Mouse (Mus musculus) right cerebral cortex, postnatal 10 days (tissue): ENCODE data around the gene Slc38a2.

Experiments
- DNase-seq, 2 experiments: peaks; one replicate each; pipeline ENCODE4 v3.0.0; 2021; ENCODE audit warnings: low spot score in 2 of 2

The Slc38a2 gene

DNA sequence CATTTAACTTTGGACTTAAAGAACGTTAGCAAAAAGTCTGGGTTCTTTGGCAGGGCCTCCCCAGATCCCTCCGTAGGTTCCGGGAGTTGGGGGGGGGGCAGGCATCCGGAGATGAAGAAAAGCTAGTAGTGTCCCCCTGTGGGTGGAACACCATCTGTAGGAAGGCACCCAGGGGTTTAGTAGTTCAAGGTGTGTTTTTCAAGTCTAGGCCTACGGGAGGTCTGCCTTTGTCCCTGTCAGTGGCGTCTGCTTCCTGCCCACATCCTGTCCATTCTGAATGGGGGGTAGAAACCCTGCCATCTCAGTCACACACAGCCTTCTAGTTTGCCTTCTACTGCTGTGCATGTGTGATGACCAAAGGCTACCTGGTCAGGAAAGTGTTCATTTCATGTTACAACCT lies 20.6 kb upstream of the Slc38a2 start:
- DNase-seq = no peak

DNA sequence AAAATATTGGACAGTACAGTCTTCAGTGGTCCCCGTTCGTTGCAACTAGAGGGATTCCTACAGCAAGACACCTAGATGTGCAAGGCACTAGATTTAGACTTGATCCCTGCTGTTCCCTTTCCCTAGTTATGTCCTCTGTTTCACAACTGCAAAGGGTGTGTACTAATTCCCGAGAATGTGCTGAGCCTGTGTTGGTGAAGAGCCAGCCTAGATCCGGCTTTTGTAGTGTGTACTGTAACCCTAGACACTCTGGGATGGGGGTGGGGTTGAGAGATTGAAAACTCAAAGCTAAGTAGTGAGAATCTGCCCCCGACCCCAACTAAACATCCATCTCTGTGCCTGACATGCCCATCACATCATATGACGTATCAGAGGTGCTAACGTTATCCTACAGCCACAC lies 18.9 kb upstream of the Slc38a2 start:
- DNase-seq = no peak

DNA sequence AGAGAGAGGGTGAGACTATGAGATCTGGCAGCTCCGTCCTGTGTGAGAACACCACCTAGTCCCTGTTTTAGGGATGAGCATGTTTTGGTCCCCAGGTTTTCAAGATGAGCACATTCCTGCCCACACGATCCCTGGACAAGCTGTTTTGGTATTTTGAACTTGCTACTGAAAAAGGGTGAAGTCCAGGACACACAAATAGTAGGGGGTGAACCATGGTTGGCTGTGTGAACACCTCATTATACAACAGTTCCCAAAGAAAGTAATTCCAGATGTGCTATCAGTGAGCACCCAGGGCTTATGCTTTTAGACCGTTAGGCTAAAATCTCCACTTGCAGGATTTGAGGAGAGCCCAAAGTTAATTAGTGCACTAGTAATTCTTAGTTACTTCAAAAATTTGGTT lies 17.7 kb upstream of the Slc38a2 start:
- DNase-seq = no peak

DNA sequence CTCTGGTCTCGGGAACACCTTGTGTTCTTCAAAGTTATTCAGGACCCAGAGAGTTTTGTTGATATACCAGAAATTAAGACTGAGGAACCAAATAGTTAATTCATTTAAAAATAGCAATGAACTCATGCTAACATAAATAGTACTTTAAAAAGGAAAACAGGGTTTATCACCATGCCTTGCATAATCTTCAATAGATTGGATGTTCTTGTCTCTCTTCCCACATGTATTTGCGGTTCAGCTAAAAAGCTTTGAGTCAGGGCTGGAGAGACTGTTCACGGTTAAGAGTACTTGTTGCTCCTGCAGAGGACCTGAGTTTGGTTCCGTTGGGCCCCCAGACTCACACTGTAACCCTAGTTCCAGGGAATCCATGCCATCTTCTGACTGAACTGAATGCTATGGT lies 16.8 kb upstream of the Slc38a2 start:
- no peak for DNase-seq

DNA sequence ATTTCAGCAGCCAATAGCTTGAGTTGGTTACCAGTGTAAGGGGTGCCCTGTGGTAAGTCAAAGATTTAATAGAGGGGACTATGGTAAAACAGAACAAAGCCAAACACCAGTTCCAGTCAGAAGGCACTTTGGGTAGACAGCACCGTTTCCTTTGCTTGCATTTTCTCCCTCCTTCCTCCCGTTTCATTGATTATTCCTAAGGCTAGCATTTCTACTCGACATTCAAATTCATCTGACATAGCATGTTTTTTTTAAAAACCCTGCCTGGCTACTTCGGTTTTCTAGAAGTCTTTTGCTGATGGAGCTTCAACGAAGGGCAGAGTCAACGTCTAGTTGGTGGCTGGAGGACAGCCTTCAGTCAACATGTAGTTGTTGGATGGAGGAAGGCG lies 16.2 kb upstream of the Slc38a2 start:
- DNase-seq = no peak

DNA sequence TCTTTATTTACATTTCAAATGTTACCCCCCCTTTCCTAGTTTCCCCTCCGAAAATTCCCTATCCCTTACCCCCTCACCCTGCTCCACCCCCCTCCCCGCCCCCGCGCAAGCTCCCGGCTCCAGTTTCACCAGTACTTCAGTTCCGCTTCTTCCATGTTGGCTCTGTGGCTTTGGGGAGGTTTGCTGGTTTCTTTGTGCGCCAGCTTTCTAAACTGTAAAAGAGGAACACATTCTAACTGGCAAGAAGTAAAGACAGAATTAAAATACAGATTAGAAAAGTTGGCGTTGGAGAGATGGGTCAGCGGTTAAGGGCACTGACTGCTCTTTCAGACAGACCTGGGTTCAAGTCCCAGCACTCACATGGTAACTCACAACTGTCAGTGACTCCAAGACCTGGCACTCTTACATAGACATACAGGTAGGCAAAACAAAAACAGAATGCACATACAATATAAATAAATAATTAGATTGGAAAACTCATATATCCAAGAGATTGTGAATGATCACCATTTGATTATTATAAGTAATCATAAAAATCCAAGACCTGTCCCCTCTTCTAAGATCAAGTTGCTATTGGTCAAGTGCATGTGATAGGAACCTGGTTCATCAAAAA lies 15.7 kb upstream of the Slc38a2 start:
- DNase-seq = no peak

DNA sequence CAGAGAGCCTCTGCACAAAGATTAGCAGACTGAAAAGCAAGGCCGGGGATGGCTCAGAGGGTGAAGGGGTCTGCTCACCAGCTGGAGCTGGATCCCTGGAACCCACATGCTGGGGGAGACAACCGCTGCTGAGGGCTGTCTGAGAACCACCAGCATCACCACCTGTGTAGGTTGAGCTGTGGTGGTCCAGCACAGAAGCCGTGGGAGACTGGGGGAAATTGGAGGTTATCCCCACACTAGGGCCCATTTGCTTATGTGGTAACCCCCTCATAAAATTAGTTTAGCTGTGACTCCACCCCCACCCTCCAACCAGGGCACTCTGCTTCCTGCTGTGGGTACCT lies 15.1 kb upstream of the Slc38a2 start:
- DNase-seq = no peak

DNA sequence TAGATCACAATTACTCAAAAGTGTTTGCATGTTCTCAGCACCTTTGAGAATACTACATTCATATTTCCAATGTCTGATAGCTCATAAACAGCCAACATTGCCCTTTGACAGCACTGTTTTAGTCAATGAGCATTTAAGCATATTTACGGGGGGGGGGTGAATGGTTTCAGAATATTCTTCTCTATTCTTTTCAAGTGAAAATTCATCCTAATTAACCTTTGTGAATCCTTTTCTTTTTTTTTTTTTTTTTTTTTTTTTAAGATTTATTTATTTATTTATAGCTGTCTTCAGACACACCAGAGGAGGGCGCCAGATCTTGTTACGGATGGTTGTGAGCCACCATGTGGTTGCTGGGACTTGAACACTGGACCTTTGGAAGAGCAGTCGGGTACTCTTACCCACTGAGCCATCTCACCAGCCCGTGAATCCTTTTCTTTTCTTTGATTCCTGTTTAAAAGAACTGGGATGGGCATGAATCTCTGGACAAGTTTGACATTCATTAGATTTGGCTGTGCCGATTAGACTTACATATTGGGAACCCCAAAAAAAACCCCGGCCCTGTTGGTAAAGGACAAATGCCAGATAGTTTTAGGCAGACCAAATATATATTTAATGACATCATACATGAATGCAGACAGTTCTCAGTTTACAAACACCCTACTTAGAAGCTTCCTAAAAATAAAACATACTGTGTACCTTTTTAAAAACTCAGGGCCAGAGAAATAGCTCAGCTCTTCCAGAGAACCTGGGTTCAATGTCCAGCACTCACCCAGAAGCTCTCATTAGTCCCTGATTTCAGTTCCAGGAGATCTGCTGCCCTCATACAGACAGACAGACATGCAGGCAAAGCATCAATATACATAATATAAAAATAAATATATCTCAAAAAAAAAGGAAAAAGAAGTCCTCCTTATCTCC lies 14.5 kb upstream of the Slc38a2 start:
- no peak for DNase-seq

DNA sequence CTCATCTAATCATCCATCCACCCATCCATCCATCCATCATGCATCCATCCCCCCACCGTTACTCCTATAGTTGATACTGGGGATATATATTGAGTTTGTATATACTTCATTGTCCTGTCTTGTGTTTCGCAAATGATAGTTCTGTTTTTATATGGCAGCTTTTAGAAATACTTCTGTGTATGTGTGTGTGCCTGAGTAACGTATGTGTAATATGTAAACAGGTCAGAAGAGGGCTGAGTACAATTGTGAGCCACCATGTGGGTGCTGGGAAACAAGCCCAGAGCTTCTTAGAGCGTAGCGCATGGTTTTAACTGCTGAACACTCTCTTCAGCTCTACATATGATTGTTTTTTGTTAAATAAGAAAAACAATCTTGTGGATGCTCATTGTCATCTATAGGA lies 12.8 kb upstream of the Slc38a2 start:
- DNase-seq = no peak

DNA sequence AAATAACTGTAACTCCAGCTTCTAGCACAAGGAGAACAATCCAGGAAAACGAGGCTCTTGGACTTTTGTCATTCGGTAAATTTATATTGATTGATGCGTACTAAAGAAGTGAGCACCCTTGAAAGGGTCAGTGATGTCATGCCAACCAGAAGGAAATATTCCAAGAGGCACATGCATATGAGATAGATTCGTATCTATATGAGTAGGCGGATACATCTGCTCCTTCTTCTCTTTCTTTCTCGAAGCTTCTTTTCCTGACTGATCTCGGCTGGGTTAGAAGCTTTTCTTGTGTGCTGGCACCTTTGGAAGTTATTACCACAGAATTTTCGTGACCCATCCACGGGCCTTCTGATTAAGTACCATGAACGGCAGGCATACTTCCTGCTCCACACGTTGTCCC lies 12.1 kb upstream of the Slc38a2 start:
- DNase-seq = no peak

DNA sequence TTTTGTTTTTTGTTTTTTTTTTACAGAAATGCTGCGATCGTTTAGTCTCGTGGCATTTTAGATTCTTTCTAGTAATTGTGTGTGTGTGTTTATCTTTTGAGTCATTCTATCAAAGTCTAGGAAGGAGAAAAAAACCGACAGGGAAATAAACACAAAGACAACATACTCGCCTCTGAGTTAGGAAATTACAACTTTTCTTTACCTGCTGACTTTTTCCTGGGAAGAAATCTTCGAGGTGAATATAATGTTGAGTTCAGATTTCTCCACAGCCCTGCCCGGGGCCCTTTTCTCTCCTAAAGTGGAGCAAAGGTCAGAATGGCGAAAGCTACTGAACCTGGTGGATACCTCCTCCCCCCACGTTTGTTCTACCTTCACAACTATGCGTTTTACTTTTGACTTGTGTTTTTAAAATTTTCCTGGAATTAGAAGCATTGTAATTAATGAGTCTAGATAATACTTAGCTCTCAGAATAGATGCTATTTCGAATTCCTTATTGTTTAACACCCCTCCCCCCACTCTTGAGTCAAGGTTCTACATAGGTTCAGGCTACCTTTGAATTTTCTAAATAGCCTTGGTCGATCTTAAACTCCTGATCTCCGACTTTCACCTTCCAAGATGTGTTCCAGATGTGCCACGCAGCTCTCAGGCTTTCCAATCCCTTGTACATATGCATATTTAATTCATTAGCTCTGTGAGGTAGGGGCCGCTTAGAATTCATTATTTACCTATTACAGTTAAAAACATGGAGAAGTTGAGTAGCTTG lies 11.0 kb upstream of the Slc38a2 start:
- no peak for DNase-seq

DNA sequence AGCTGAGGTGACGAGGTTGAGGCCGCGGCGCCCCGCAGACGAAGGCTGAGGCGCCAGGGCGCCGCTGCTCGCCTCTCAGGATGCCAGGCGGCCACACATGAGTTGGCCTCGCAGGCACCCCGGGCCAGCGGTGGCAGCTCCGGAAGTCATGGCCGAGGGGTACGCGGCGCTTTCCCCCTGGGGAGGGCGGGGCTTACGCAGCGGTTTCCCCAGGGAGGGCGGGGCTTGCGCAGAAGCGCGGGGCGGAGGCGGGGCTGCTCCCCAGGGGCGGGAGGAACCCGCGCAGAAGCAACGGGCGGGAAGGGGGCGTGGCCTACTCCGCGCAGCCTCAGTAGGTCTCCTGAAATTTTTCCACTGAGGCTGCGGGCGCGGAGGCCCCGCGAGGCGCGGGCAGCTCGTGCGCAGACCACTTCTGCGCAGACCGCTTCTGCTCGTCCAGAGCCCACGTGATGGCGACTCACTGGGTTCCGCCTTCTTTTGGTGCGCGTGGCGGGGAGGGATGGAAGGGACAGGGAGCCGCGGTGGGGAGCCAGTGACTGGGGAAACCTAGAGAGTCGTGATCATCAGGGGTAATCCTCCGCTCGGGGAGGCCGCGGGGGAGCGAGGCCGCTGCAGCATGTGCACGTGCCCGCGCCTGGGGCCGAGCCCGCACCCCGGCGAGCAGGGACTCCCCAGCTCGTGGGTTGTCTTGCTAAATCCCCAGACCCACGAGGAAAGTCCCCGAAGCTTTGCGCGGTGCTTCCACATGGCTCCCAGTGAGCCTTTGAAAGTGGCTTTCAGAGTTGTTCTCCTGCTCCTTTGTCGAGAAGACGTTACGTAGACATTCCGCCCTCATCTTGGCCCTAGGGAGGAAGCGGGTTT lies 10.2 kb upstream of the Slc38a2 start:
- peak; percentile 98 to 99 for DNase-seq

DNA sequence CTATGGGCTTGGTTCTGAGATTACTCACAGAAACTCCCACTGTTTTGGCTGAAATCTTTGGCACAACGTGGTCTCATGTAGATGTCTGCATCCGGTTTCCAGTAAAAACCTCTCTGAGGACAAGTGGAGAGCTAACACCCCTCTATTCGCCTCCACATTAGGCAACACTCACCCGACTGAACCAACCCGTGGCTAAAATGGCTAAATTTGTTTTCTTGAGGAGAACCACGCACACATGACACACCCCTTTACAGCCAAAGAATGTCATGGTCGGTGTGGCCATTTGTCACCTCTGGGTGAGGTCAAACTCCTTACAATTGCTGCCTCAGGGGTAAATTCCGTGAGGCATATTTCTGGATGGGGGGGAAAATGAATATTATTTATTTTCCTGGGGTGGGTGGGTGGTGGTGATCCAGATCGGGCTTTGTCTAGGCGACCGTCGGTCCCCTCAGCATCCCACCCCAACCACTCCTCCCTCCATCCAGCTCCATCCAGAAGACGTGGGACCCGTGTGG lies 9.5 kb upstream of the Slc38a2 start:
- no peak for DNase-seq

DNA sequence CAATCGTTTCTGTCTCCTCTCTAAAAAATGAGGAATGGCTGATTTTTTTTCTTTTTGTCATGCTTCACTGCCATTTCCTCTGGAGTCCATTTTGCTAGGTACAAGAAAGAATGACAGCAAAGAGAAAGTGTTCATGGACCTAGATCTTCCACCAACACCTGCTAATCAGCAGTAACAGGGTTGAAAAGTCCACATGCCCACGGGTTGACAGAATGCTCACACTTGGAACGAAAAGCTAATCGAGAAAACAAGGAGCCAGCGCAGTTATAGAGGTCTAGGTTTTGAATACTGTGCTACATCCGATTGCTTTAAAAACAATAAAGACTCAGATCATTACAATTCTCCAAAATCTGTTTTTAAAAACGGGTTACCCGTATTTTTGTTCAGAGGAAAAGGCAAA lies 8.9 kb upstream of the Slc38a2 start:
- DNase-seq = no peak

DNA sequence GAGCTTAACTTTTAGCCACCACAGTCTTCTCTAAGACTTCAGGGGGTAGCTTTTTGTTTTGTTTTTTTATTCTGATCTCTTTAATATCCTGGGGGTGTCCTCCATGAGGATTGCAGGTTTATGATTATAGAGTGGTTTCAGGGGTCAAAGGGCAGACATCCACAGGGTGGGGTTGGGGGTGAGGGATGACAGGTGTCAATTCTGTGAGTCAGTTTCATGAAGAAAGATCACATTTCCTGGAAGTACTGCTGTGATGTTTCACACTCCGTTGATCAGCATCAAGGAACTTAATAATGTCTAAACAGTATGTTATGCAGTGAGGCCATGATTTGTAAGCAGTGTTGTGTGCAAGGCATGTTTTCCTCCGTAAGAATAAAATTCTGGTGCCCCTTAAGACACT lies 8.4 kb upstream of the Slc38a2 start:
- no peak for DNase-seq

DNA sequence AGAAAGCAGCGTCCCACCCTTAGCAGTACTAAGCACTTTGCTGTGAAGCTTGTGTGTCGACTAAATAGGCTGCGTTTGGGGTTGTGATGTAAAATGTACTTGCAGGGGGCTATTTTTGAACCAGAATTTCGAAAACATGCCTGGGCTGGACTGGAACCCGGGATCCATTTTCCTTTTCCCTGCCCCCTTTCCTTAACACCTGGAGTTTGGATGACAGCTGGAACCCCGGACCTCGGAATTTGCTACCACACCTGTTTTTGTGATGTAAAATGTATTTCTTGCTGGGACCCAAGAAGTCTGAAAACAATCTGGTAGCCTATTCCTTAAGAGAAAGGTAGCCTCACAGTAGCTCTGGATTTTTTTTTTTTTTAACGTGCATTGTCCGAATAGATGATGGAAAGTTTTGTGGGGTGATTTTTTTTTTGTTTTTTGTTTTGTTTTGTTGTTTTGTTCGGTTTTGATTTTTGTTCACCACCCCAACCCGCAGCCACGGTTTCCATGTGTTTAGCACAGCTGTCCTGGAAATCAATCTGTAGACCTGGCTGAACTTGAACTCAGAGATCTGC lies 3.0 kb upstream of the Slc38a2 start:
- no peak for DNase-seq

DNA sequence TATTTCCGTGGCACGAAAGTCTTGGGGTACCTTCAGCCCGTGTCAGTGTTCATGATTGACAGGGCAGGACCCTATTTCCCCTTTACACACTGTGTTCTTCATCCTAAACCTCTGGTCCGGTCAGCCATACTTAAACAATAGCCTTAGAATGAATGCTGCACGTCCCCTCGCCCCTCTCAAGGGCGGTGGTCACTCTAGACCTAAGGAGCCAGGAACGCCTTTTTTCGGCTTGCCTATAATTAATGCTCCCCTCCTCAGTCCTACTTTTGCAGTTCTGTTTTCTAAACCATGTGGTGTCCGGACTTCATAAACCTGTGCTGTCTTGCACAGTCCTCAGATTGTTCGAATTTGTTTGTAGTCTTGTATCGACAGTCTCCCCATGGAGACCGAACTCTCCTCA lies 1.2 kb upstream of the Slc38a2 start:
- DNase-seq = peak in 1 of 2 experiments; percentile 18

DNA sequence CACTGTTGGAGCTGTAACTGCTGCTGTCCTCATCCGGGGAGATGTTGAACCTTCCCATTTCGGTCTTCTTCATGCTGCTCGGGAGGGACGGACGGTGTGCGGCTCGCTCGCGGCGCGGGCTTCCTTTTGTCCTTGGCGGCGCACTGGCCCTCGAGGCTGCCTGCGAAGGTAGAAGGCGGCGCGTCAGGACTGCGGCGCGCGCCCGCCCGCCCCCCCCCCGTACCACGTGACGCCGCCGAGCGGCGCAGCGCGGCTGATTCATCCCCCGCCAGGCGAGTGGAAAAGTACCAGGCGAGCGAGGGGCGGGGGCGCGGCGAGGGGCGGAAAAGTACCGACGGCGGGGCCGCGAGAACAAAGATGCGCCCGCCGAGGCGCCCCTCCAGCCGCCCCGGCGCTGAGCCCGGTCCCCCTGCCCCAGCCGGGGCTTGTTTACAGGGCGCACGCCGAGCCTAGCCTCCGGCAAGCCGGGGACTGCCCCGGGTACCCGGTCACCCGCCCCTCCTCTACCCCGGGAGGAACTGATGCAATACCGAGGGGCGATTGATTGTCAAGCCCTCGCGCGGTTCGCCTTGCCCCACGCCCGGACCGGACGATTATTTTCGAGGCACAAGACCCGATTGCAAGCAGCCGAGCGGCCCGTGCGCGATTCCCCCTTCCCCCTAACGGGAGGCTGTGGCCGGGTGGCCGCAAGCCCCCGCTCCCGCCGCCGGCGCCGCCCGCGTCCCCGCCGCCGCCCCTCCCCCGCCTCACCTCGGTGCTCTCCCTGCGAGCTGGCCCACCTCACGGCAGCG lies 677 bp downstream of the Slc38a2 start:
- DNase-seq = peak; percentile 89 to 91

DNA sequence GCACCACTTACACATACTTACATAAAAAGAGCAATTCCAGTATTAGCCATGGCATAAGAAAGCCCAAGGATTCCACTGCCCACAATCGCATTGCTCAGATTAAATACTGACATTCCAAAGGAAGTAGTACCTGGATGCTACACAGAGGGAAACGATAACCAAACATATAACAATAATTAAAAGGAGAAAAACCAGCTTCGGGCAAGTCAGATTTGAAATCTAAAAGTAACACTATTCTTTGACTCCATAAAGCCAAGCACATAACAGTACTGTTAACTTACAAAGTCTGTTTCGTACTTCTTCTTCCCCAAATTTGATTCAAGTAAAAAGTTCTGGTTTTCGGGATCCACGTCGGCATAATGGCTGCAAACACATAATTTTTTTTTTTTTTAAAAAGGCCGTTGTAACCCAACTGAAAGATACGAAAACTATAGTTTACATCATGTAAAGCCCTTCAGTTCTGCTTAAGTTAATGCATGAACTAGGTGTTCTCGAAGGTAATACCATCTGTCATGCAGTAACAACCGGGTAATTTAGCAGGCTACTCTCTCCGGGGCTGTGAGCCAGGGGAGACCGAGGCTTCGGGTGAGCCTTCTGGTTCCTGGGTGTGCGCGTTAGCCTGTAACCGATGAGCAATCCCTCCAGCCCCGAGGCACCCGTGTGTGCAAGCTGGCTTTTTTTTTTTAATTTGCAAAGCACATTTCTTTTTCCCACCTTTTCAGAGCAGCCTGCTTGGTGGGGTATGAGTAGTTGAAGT lies 1.5 kb downstream of the Slc38a2 start:
- peak in 1 of 2 experiments; percentile 54 for DNase-seq
